8 mouse cellular contexts compared by ENCODE assay signal in the genomic region with DNA sequence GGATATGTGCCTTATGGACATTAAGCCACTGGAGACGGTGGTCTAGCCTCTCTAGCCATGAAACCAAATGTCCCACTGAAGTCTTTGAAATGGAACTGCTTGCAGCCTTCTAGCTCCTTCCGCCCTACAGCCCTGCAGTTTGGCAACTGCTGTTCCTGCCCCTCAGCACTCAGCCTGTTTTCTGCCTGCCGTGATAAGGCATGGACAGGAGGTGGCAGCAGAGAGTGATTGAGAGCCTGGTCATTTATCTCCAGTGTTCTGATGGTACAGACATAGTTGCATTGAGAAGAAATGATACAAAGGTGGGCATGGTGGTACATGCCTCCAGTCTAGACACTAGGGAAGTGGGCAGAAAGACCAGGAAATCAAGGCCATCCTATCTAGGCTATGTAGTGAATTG. TPM values are rescaled to one million over a fixed set of nuclear protein-coding genes. Genes with fewer than 3 reads are reported as not detected.
DNase-seq lines count a peak whose midpoint lies in the region; ATAC-seq and TF ChIP-seq lines count a peak whose summit lies in the region.

No protein-coding gene starts in this region.

- H3K79me2 ChIP-seq in C2C12 (ENCODE audit: control insufficient read depth, insufficient read depth), result no peaks in the 10 kb centered on the region

- H3K4me2 ChIP-seq in kidney, postnatal 0 days (ENCODE audit: low read length), result no peak overlapping the region
- no peak overlapping the region for H3K4me2 ChIP-seq in liver, embryonic 16.5 days (ENCODE audit: low read depth, low read length)

- no peak overlapping the region for H3K9ac ChIP-seq in kidney, postnatal 0 days (ENCODE audit: low read depth, low read length)
- H3K9ac ChIP-seq in liver, embryonic 16.5 days (ENCODE audit: low read depth, low read length), result no peak overlapping the region

- 20% methylated on average over 3 of the region's 3 CpGs for WGBS in kidney, postnatal 0 days
- 13% methylated on average over 3 of the region's 3 CpGs for WGBS in liver, embryonic 16.5 days (ENCODE audit: insufficient replicate concordance)
- 26% methylated on average over 3 of the region's 3 CpGs for WGBS in thymus, adult 2 months

- H3K36me3 ChIP-seq in C2C12 (ENCODE audit: control insufficient read depth, insufficient read depth), result no peaks in the 10 kb centered on the region
- no peaks in the 10 kb centered on the region for H3K36me3 ChIP-seq in kidney, postnatal 0 days (ENCODE audit: insufficient read depth, low read length)
- no peaks in the 10 kb centered on the region for H3K36me3 ChIP-seq in liver, embryonic 16.5 days (ENCODE audit: control insufficient read depth, insufficient read depth)
- no peaks in the 10 kb centered on the region for H3K36me3 ChIP-seq in thymus, adult 2 months (ENCODE audit: control insufficient read depth, insufficient read depth, low read length)

- intact Hi-C loops in gastrocnemius, adult 2 months (cut with DNase I), result loop anchor here (2.0 to 10.0 kb wide), 3 partner anchors 233 to 440 kb away; a partner anchor contains a TSS

- peaks cover under 1% of the 10 kb centered on the region; the same call in 1 of the 2 replicates for H3K4me1 ChIP-seq in kidney, postnatal 0 days (replicated peaks; ENCODE audit: insufficient read depth, low read length)
- no peaks in the 10 kb centered on the region for H3K4me1 ChIP-seq in liver, embryonic 16.5 days (ENCODE audit: control insufficient read depth, low read depth, low read length)
- 0 out of 2 replicates have a peak, but pooled peaks cover 3% of the 10 kb centered on the region for H3K4me1 ChIP-seq in thymus, adult 2 months (replicated peaks; ENCODE audit: control insufficient read depth, insufficient read depth, low read length)

- DNase-seq in T-cell, adult 2 months (ENCODE audit: low spot score), result peak; percentile 61
- peak; percentile 90 for DNase-seq in cerebellum, postnatal 14 days
- peak; percentile 73 for DNase-seq in gastrocnemius, adult 2 months
- peak; percentile 78 for DNase-seq in kidney, postnatal 0 days (ENCODE audit: low spot score)
- peak; percentile 29 for DNase-seq in ovary, adult 18-20 months (ENCODE audit: low spot score)
- DNase-seq in thymus, adult 2 months, result peak; percentile 75

- ATAC-seq in kidney, postnatal 0 days (replicated peaks; ENCODE audit: low FRiP score, low read depth), result 0 out of 2 replicates have a peak, but pooled peaks have one; percentile 13
- ATAC-seq in liver, embryonic 16.5 days (ENCODE audit: low read depth), result peak; percentile 16; the same call in 1 of the 2 replicates

- no peak overlapping the region for H3ac ChIP-seq in C2C12 (ENCODE audit: control insufficient read depth, insufficient read length, low read depth)

- H3K9me3 ChIP-seq in kidney, postnatal 0 days (replicated peaks; ENCODE audit: low read length), result no peaks in the 10 kb centered on the region
- H3K9me3 ChIP-seq in liver, embryonic 16.5 days (replicated peaks; ENCODE audit: control insufficient read depth, low read length), result no peaks in the 10 kb centered on the region

- peak; percentile 82 for TF ChIP-seq CTCF in C2C12 (IDR thresholded peaks at IDR 0.05; ENCODE audit: control insufficient read depth, insufficient read depth, insufficient read length)
- peak; percentile 94 for TF ChIP-seq CTCF in gastrocnemius, adult 2 months (IDR thresholded peaks at IDR 0.05)
- TF ChIP-seq CTCF in kidney, postnatal 0 days (IDR thresholded peaks at IDR 0.05; ENCODE audit: low read depth), result peak; percentile 89
- peak; percentile 66; the same call in 1 of the 2 replicates for TF ChIP-seq CTCF in thymus, adult 2 months (IDR thresholded peaks at IDR 0.05; ENCODE audit: borderline replicate concordance, control insufficient read depth, extremely low read depth, insufficient read depth, low read length, poor library complexity)

- H3K79me3 ChIP-seq in C2C12 (ENCODE audit: low read depth), result no peaks in the 10 kb centered on the region

- no peak overlapping the region for H3K27ac ChIP-seq in gastrocnemius, adult 2 months
- no peak overlapping the region for H3K27ac ChIP-seq in kidney, postnatal 0 days
- no peak overlapping the region for H3K27ac ChIP-seq in liver, embryonic 16.5 days (ENCODE audit: low read length)
- no peak overlapping the region for H3K27ac ChIP-seq in thymus, adult 2 months (ENCODE audit: control insufficient read depth, insufficient read depth, low read length)

- H3K4me3 ChIP-seq in C2C12 (ENCODE audit: insufficient read depth, poor library complexity, severe bottlenecking), result no peak overlapping the region
- no peak overlapping the region for H3K4me3 ChIP-seq in gastrocnemius, adult 2 months
- H3K4me3 ChIP-seq in kidney, postnatal 0 days (replicated peaks; ENCODE audit: low read depth, low read length), result no peak overlapping the region
- no peak overlapping the region for H3K4me3 ChIP-seq in liver, embryonic 16.5 days (ENCODE audit: low read depth, low read length)
- no peak overlapping the region for H3K4me3 ChIP-seq in thymus, adult 2 months (ENCODE audit: control insufficient read depth, insufficient read depth, low read length)

- H3K27me3 ChIP-seq in C2C12 (ENCODE audit: control insufficient read depth, insufficient read depth, insufficient read length), result peaks cover 29% of the 10 kb centered on the region
- no peaks in the 10 kb centered on the region for H3K27me3 ChIP-seq in kidney, postnatal 0 days (ENCODE audit: insufficient read depth, low read length)
- peaks cover 1% of the 10 kb centered on the region; the same call in 1 of the 2 replicates for H3K27me3 ChIP-seq in liver, embryonic 16.5 days (ENCODE audit: control insufficient read depth, insufficient read depth, low read depth, low read length)
- no peaks in the 10 kb centered on the region for H3K27me3 ChIP-seq in thymus, adult 2 months (ENCODE audit: control insufficient read depth, insufficient read depth, low read length)

- TF ChIP-seq POLR2A in thymus, adult 2 months (IDR thresholded peaks at IDR 0.05; ENCODE audit: control insufficient read depth, extremely low read depth, insufficient read depth, low read length, poor library complexity), result no peak

TF ChIP-seq in C2C12, 6 proteins besides CTCF, POLR2A, EP300 and RAD21:
- TF ChIP-seq FOSL1 (IDR thresholded peaks at IDR 0.05; ENCODE audit: insufficient read depth, low read length, poor library complexity, severe bottlenecking) (no peak), MYOG (IDR thresholded peaks at IDR 0.05; ENCODE audit: control insufficient read depth, extremely low read depth, insufficient read length) (no peak), MAX (IDR thresholded peaks at IDR 0.05) (no peak), CEBPB (IDR thresholded peaks at IDR 0.05; ENCODE audit: low read depth) (no peak), USF1 (IDR thresholded peaks at IDR 0.05; ENCODE audit: low read depth) (no peak), MYOD1 (IDR thresholded peaks at IDR 0.05; ENCODE audit: control insufficient read depth, insufficient read length, low read depth) (no peak)

RNA-seq across cellular contexts. Expression of a gene that starts 13.4 kb away (rescaled TPM):
- 43.4 TPM for polyA plus RNA-seq in C2C12 (2012; fragmentation: generic; extraction: Trizol)
- 10 to 100 TPM; 30.6 to 41.1 TPM for total RNA-seq in gastrocnemius, adult 2 months (2021)
- polyA plus RNA-seq in kidney, postnatal 0 days (2015; fragmentation: Nextera tagmentation; extraction: Ambion mirVana), result 68.1 and 74.5 TPM in 2 replicates
- polyA plus RNA-seq in liver, embryonic 16.5 days (2015; fragmentation: Nextera tagmentation; extraction: Ambion mirVana), result 30.9 and 36.2 TPM in 2 replicates
- 42.5 and 43.9 TPM in 2 replicates for polyA plus RNA-seq in thymus, adult 2 months (2012; rRNA removed)

RNA-seq across cellular contexts. Expression of a gene that starts 39.4 kb away (rescaled TPM):
- 0.32 TPM for polyA plus RNA-seq in C2C12 (2012; fragmentation: generic; extraction: Trizol)
- under 1 TPM; 0.20 to 0.45 TPM for total RNA-seq in gastrocnemius, adult 2 months (2021)
- polyA plus RNA-seq in kidney, postnatal 0 days (2015; fragmentation: Nextera tagmentation; extraction: Ambion mirVana), result 3.6 and 4.3 TPM in 2 replicates
- polyA plus RNA-seq in liver, embryonic 16.5 days (2015; fragmentation: Nextera tagmentation; extraction: Ambion mirVana), result 10.1 and 11.7 TPM in 2 replicates
- 14.6 and 22.1 TPM in 2 replicates for polyA plus RNA-seq in thymus, adult 2 months (2012; rRNA removed)

Comparison
In these comparisons a context has a peak if more than half of its experiments do, and no peak if none do; other contexts are left out.
1. DNase-seq: peak in every context shown above with its lines; median percentile 90 in cerebellum, postnatal 14 days; 78 in kidney, postnatal 0 days; 75 in thymus, adult 2 months; 73 in gastrocnemius, adult 2 months; 61 in T-cell, adult 2 months; 29 in ovary, adult 18-20 months.